Mouse (Mus musculus) stomach, postnatal 0 days (tissue): ENCODE measurements around the gene Trmt44. TPM values are rescaled to one million over a fixed set of nuclear protein-coding genes. Genes with fewer than 3 reads are reported as not detected.

ENCODE experiments used
- ATAC-seq: fragments of 200-750 bp; cut with Nextera tagmentation; 2 replicates; pipeline ENCODE4 v1.8.0; 2017; ENCODE audit not compliant: low FRiP score, low TSS enrichment
- DNase-seq: peaks from one replicate; pipeline ENCODE4 v3.0.0-alpha.2; 2016; ENCODE audit warnings: low spot score
- H3K27ac ChIP-seq: fragments of 300-500 bp; sonication (generic); replicated peaks from 2 replicates; pipeline ENCODE4 v1.5.1; 2014; ENCODE audit warnings: mild to moderate bottlenecking, control low read depth
- H3K27me3 ChIP-seq: fragments of 300-500 bp; sonication (generic); 2 replicates; pipeline ENCODE4 v1.6.1; 2014; ENCODE audit warnings: low read length; ENCODE audit not compliant: control insufficient read depth, insufficient read depth
- H3K36me3 ChIP-seq: fragments of 300-500 bp; sonication (generic); 2 replicates; pipeline ENCODE4 v1.6.1; 2014; ENCODE audit warnings: low read length, mixed read lengths; ENCODE audit not compliant: control insufficient read depth, insufficient read depth
- H3K4me1 ChIP-seq: fragments of 300-500 bp; sonication (generic); replicated peaks from 2 replicates; pipeline ENCODE4 v1.6.1; 2014; ENCODE audit warnings: antibody characterized with exemption; ENCODE audit not compliant: control insufficient read depth, insufficient read depth
- H3K4me2 ChIP-seq: fragments of 300-500 bp; sonication (generic); replicated peaks from 2 replicates; pipeline ENCODE4 v1.6.1; 2014; ENCODE audit warnings: low read depth, mild to moderate bottlenecking, control low read depth, moderate library complexity
- H3K4me3 ChIP-seq: fragments of 300-500 bp; sonication (generic); 2 replicates; pipeline ENCODE4 v1.5.1; 2014; ENCODE audit warnings: low read depth, low read length, control low read depth
- H3K9ac ChIP-seq: fragments of 300-500 bp; sonication (generic); 2 replicates; pipeline ENCODE4 v1.6.1; 2014; ENCODE audit warnings: mild to moderate bottlenecking, low read length, control low read depth, mixed read lengths
- H3K9me3 ChIP-seq: fragments of 300-500 bp; sonication (generic); 2 replicates; pipeline ENCODE4 v1.6.1; 2016; ENCODE audit warnings: low read length; ENCODE audit not compliant: control insufficient read depth
- CTCF ChIP-seq: IDR thresholded peaks from 2 replicates; pipeline ENCODE4 v1.5.1; 2016; ENCODE audit warnings: antibody characterized with exemption, low read depth, mild to moderate bottlenecking, moderate library complexity
- EP300 ChIP-seq: optimal IDR thresholded peaks from 2 replicates; pipeline ENCODE3; 2016; ENCODE audit warnings: antibody characterized with exemption
- WGBS: fragments of 180-500 bp; shearing (Covaris S2); extraction: QIAGEN DNeasy Blood & Tissue Kit; methylation state at CpG from one replicate; pipeline ENCODE4 v1.1.7; 2014; 5-methylcytosine and 5-hydroxymethylcytosine counted together
- polyA plus RNA-seq: library from polyadenylated mRNA; unstranded; fragments of >200 nt; fragmentation: Nextera tagmentation; extraction: Ambion mirVana; gene quantifications from 2 replicates; pipeline ENCODE4 v1.2.1, GENCODE M21; 2015

The Trmt44 gene
- polyA plus RNA-seq, 1 experiment from 2014 or later: 3.2 TPM

DNA sequence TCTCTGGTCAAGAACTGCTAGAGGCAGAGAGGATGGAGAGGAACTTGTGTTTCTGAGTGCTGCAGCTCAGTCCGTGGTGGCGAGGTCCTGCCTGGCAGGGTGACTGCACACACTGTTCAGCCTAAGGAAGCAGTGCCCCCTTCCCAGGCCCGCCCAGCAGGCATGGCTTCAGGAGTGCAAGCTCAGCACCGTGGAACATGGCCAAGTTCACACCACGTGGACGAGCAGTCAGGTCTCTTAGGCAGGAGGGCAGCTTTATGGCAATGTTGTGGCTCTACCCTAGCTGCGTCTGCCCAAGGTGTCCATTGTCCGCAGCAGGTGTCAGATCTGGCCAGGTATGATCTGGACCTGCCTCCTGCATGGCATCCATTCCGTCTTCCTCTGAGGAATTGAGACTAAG, 36.3 kb upstream of the Trmt44 start:
- 76% methylated on average over 9 of the region's 9 CpGs for WGBS

DNA sequence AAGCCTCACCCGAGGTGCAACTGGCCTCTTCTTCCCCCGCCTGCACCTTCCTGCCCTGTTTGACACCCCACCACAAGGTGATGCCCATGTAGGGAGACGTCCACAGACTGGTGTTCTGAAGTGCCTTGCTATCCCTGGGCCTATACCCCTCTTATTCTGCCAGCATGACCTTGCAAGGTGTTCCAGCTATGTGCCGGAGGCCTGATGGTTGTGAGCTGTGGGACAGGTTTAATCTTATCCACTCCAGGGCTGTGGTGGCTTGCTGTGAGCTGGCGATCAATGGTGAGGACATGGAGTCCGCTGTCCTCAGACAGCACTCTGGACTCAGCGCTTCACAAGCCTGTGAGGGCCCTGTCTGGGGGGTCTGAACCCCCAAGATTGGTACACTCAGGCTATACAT, 35.5 kb upstream of the Trmt44 start:
- Histone ChIP-seq H3K9ac (no peak overlapping the region), H3K9me3 (no peaks in the 10 kb centered on the region), H3K27me3 (no peaks in the 10 kb centered on the region), H3K4me1 (peaks cover 4% of the 10 kb centered on the region; the same call in 1 of the 2 replicates), H3K27ac (no peak overlapping the region), H3K36me3 (peaks cover 4% of the 10 kb centered on the region), H3K4me2 (no peak overlapping the region), H3K4me3 (no peak overlapping the region)
- ATAC-seq: no peak
- DNase-seq: no peak
- WGBS: 93% methylated on average over 7 of the region's 7 CpGs
- TF ChIP-seq EP300 (no peak), CTCF (no peak)

More for the DNA sequence above, 36.3 kb upstream of the Trmt44 start:
- H3K27me3 ChIP-seq: no peaks in the 10 kb centered on the region
- ATAC-seq (no peak), DNase-seq (no peak)
- H3K4me2 ChIP-seq: no peak overlapping the region
- peaks cover 4% of the 10 kb centered on the region; the same call in 1 of the 2 replicates for H3K4me1 ChIP-seq
- peaks cover 4% of the 10 kb centered on the region for H3K36me3 ChIP-seq
- TF ChIP-seq CTCF (no peak), EP300 (no peak)
- H3K4me3 ChIP-seq: no peak overlapping the region
- H3K9me3 ChIP-seq: no peaks in the 10 kb centered on the region
- no peak overlapping the region for H3K27ac ChIP-seq
- no peak overlapping the region for H3K9ac ChIP-seq

DNA sequence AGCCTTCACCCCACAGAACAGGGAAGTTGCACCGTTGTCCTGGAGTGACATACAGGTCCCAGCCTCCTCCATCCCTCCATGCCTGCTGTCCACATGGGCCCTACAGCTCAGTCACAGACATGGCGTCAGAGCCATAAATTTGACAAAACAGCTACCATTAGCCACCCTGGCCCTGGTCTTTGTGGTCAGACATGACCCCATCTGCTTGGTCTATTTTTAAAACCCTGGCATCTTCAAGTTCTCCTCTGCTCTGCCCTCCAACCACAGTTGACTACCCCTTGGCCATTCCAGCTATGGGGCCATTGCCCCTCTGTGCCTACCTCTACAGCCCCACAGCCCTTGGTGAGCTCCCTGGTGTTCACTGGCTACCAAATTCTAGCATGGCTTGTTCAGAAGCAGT, 35.1 kb upstream of the Trmt44 start:
- Histone ChIP-seq H3K4me3 (no peak overlapping the region), H3K27ac (no peak overlapping the region), H3K36me3 (peaks cover 4% of the 10 kb centered on the region), H3K9me3 (no peaks in the 10 kb centered on the region), H3K9ac (no peak overlapping the region), H3K27me3 (no peaks in the 10 kb centered on the region), H3K4me1 (peaks cover 4% of the 10 kb centered on the region; the same call in 1 of the 2 replicates), H3K4me2 (no peak overlapping the region)
- no peak for ATAC-seq
- no peak for DNase-seq
- 86% methylated on average over 2 of the region's 2 CpGs for WGBS
- TF ChIP-seq CTCF (no peak), EP300 (no peak)

DNA sequence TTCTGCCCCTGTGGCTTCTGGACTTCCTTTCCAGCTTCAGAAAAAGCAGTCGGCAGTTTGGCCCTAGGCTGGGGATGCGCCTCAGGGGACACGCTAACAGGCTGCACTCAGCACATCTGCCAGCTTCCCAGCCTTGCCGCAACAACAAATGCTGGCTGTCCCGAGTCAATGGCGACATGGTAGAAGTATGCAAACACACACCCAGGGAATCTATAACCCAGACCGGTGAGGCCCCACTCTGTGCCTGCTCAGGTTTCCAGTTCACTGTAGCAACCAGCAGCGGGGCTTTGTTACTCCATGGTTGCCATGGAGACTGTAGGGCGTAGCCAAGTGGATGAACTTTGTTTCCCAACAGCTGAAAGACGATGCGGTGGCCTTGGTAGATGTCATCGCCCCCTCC, 34.5 kb upstream of the Trmt44 start:
- 18% methylated on average over 12 of the region's 12 CpGs for WGBS
- no peak for TF ChIP-seq EP300
- no peak for TF ChIP-seq CTCF
- peaks cover 4% of the 10 kb centered on the region; the same call in 1 of the 2 replicates for H3K4me1 ChIP-seq
- no peak overlapping the region for H3K27ac ChIP-seq
- H3K4me2 ChIP-seq: no peak overlapping the region
- H3K36me3 ChIP-seq: peaks cover 4% of the 10 kb centered on the region
- no peaks in the 10 kb centered on the region for H3K9me3 ChIP-seq
- H3K27me3 ChIP-seq: no peaks in the 10 kb centered on the region
- peak; percentile 76 for ATAC-seq
- H3K4me3 ChIP-seq: no peak overlapping the region
- peak; percentile 54 for DNase-seq
- H3K9ac ChIP-seq: no peak overlapping the region

DNA sequence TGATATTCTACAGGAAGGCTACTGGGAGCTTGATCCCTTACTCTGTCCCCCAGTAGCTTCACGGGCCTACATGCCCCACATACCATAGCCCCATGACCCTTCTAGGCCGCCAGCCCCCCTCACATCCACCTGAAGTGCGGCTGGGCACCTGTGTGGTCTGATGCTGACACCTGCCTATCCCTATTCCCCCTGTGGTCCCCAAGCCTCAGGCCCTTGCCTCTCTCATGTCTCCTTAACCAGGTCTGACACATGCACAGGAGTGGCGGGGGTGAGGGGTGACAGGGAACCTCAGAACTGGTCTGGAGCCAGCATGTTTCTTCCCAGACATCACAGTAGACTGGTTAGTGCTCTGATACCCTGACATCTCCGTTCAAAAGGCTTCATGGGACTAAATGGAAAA, 33.7 kb upstream of the Trmt44 start:
- peaks cover 4% of the 10 kb centered on the region for H3K36me3 ChIP-seq
- ATAC-seq (no peak), DNase-seq (no peak)
- no peak overlapping the region for H3K27ac ChIP-seq
- no peaks in the 10 kb centered on the region for H3K9me3 ChIP-seq
- no peaks in the 10 kb centered on the region for H3K27me3 ChIP-seq
- H3K9ac ChIP-seq: no peak overlapping the region
- WGBS: 80% methylated on average over 5 of the region's 5 CpGs
- H3K4me1 ChIP-seq: peaks cover 4% of the 10 kb centered on the region; the same call in 1 of the 2 replicates
- no peak for TF ChIP-seq EP300
- TF ChIP-seq CTCF: no peak
- H3K4me2 ChIP-seq: no peak overlapping the region
- no peak overlapping the region for H3K4me3 ChIP-seq

DNA sequence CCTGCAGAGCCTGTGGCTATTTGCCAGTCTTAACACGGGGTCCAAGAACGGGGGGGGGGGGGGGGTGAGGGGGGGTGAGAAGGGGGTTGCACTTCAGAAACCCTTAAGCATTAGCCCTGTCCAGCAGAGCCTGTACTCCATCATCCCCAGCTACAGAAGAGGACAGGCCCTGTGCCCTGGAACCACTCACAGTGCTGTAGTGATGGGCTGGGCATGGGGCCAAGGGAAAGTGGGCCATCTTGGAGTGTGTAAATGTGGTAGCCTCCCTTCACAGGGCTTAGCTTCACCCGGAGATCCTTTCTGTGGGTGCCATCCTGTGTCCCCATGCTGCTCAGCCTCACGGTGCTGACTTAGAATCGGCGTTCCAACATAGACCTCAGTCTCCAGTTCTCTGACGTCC, 32.9 kb upstream of the Trmt44 start:
- peaks cover 4% of the 10 kb centered on the region; the same call in 1 of the 2 replicates for H3K4me1 ChIP-seq
- no peaks in the 10 kb centered on the region for H3K9me3 ChIP-seq
- TF ChIP-seq EP300 (no peak), CTCF (no peak)
- no peak overlapping the region for H3K27ac ChIP-seq
- H3K27me3 ChIP-seq: no peaks in the 10 kb centered on the region
- no peak for DNase-seq
- WGBS: 66% methylated on average over 6 of the region's 7 CpGs
- peak; percentile 58; the same call in 1 of the 2 replicates for ATAC-seq
- no peak overlapping the region for H3K4me2 ChIP-seq
- no peak overlapping the region for H3K9ac ChIP-seq
- peaks cover 4% of the 10 kb centered on the region for H3K36me3 ChIP-seq
- H3K4me3 ChIP-seq: no peak overlapping the region
